Mouse (Mus musculus) intestine, embryonic 14.5 days (tissue): ENCODE measurements around the gene Tmem129. TPM values are rescaled to one million over a fixed set of nuclear protein-coding genes. Genes with fewer than 3 reads are reported as not detected.

Source experiments
- ATAC-seq: fragments of 200-750 bp; cut with Nextera tagmentation; replicated peaks from 2 replicates; pipeline ENCODE4 v1.8.0; 2017; ENCODE audit warnings: low read depth, moderate number of reproducible peaks, moderate TSS enrichment, moderate library complexity; ENCODE audit not compliant: low FRiP score, low TSS enrichment
- DNase-seq: peaks from one replicate; pipeline ENCODE4 v3.0.0-alpha.2; 2018; ENCODE audit warnings: low spot score
- H3K27ac ChIP-seq: fragments of 300-500 bp; sonication (generic); 2 replicates; pipeline ENCODE4 v1.5.1; 2014; ENCODE audit warnings: low read depth, mild to moderate bottlenecking, control low read depth
- H3K27me3 ChIP-seq: fragments of 300-500 bp; sonication (generic); replicated peaks from 2 replicates; pipeline ENCODE4 v1.6.1; 2014; ENCODE audit warnings: low read length, control low read depth; ENCODE audit not compliant: control insufficient read depth, insufficient read depth
- H3K36me3 ChIP-seq: fragments of 300-500 bp; sonication (generic); 2 replicates; pipeline ENCODE4 v1.6.1; 2014; ENCODE audit warnings: low read length, control low read depth; ENCODE audit not compliant: control insufficient read depth, insufficient read depth
- H3K4me1 ChIP-seq: fragments of 300-500 bp; sonication (generic); replicated peaks from 2 replicates; pipeline ENCODE4 v1.6.1; 2014; ENCODE audit warnings: low read length, control low read depth, mixed read lengths; ENCODE audit not compliant: control insufficient read depth, insufficient read depth
- H3K4me2 ChIP-seq: fragments of 300-500 bp; sonication (generic); 2 replicates; pipeline ENCODE4 v1.6.1; 2014; ENCODE audit warnings: low read length
- H3K4me3 ChIP-seq: fragments of 300-500 bp; sonication (generic); 2 replicates; pipeline ENCODE4 v1.5.1; 2014; ENCODE audit warnings: low read depth, low read length, control low read depth, mixed read lengths
- H3K9ac ChIP-seq: fragments of 300-500 bp; sonication (generic); 2 replicates; pipeline ENCODE4 v1.6.1; 2014; ENCODE audit warnings: mild to moderate bottlenecking, low read length
- H3K9me3 ChIP-seq: fragments of 300-500 bp; sonication (generic); 2 replicates; pipeline ENCODE4 v1.6.1; 2016; ENCODE audit warnings: low read length, control low read depth; ENCODE audit not compliant: control insufficient read depth
- WGBS: fragments of 180-500 bp; shearing (Covaris S2); extraction: QIAGEN DNeasy Blood & Tissue Kit; methylation state at CpG from one replicate; pipeline ENCODE4 v1.1.7; 2014; 5-methylcytosine and 5-hydroxymethylcytosine counted together
- polyA plus RNA-seq: library from polyadenylated mRNA; unstranded; fragments of >200 nt; fragmentation: Nextera tagmentation; extraction: Ambion mirVana; gene quantifications from 2 replicates; pipeline ENCODE4 v1.2.1, GENCODE M21; 2014

Gene Tmem129
- polyA plus RNA-seq, 1 experiment from 2014 or later: 39.3 TPM

DNA sequence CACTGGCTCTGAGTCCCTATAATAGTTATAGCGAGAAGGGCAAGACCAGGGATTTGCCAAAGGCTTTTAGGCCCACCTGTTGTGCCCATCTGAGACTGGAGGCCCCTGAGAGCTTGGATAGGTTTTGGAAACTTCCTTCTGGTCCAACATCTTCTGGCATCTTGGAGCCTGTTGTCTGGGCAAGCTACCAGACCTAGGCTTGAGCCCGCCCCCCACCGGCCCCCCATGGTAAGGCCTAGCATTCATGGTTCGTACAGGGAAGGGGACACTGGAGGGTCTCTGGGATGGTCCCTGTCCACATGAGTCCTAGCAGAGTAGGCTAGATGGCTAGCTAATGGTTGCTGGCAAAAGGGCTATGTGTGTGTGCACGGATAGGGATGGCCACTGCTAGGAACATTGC, 40.5 kb upstream of the Tmem129 start:
- DNase-seq (no peak), ATAC-seq (no peak)
- no peaks in the 10 kb centered on the region for H3K36me3 ChIP-seq
- no peak overlapping the region for H3K27ac ChIP-seq
- H3K4me2 ChIP-seq: no peak overlapping the region
- no peak overlapping the region for H3K4me3 ChIP-seq
- H3K27me3 ChIP-seq: no peaks in the 10 kb centered on the region; the same call in 1 of the 2 replicates
- no peaks in the 10 kb centered on the region for H3K9me3 ChIP-seq
- WGBS: 93% methylated on average over 5 of the region's 5 CpGs
- H3K4me1 ChIP-seq: peaks cover 34% of the 10 kb centered on the region
- no peak overlapping the region for H3K9ac ChIP-seq

DNA sequence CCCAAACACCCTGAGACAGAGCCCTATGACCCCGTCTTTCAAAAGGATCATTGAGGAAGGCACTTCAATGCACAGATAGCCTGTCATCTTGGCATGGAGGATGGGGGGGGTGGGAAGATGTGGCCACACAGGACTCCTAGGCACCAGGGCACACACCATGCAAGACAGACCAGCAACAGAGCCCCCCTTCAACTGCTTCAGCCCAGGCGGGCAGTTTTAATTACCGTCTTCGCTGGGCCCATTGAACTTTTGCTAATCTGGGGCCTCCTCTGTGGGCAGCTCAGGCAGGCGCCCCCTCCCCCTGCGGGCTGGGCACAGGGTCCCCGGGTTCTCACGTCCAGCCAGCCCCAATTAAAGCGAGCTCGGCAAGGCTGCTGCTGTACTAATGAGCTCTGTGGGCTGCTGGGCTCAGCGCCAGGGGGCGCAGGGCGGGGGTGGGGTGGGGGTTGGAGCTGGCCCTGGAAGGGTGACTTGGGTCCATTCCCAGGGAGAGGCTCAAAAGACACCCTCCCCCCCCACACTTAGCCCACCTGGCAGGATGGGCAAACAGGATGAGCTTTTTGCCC, 39.8 kb upstream of the Tmem129 start:
- no peak overlapping the region for H3K27ac ChIP-seq
- no peaks in the 10 kb centered on the region for H3K9me3 ChIP-seq
- H3K4me1 ChIP-seq: peaks cover 36% of the 10 kb centered on the region
- no peak for ATAC-seq
- 37% methylated on average over 13 of the region's 13 CpGs for WGBS
- H3K9ac ChIP-seq: no peak overlapping the region
- DNase-seq: no peak
- H3K4me2 ChIP-seq: no peak overlapping the region
- H3K4me3 ChIP-seq: no peak overlapping the region
- H3K36me3 ChIP-seq: no peaks in the 10 kb centered on the region
- no peaks in the 10 kb centered on the region; the same call in 1 of the 2 replicates for H3K27me3 ChIP-seq

DNA sequence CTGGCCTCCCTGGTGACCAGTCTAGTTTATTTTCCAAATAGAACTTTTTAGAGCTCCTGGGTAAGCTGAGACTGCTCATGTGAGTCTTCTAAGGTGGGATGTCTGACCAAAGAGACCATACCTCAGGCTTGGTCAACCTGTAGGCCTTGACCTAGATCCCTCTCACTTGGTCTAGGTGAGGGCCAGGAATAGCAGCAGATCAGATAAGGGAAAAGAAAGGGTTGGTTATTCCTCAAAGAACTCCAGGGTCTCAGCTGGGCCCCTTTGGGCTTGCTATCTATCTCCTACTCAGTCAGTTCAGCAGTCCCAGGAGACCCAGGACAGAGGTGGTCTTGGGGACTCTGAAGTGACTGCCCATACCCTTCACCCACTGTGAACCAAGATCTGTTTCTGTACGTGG, 39.3 kb upstream of the Tmem129 start:
- peaks cover 41% of the 10 kb centered on the region for H3K4me1 ChIP-seq
- no peaks in the 10 kb centered on the region; the same call in 1 of the 2 replicates for H3K27me3 ChIP-seq
- no peak for ATAC-seq
- H3K36me3 ChIP-seq: no peaks in the 10 kb centered on the region
- WGBS: 89% methylated on average over 1 of the region's 1 CpGs
- no peak overlapping the region for H3K4me2 ChIP-seq
- H3K9ac ChIP-seq: no peak overlapping the region
- no peak for DNase-seq
- H3K4me3 ChIP-seq: no peak overlapping the region
- no peak overlapping the region for H3K27ac ChIP-seq
- H3K9me3 ChIP-seq: no peaks in the 10 kb centered on the region

DNA sequence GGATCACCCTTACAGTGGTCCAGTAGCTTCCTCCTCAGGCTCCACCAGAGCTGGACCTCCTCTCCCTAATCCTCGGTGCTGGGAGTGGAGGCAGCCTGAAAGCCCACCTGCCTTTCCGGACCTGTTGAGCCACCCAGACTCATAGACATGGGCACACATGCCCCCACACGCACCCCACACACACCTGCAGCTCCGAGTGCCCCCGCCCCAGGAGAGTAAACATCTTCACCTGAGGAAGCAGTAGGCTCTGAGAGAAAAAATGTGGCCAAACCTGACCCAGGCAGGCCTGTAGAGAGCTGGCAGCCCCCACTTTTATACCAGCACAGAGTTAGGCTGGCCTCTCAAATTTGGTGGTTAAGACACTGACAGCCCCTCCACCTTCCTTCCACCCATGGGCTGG, 38.2 kb upstream of the Tmem129 start:
- Histone ChIP-seq H3K27ac (0 out of 2 replicates have a peak overlapping the region, but pooled peaks have one; percentile 24), H3K4me3 (no peak overlapping the region), H3K9ac (no peak overlapping the region), H3K4me2 (no peak overlapping the region), H3K36me3 (no peaks in the 10 kb centered on the region), H3K9me3 (no peaks in the 10 kb centered on the region), H3K27me3 (no peaks in the 10 kb centered on the region; the same call in 1 of the 2 replicates), H3K4me1 (peaks cover 49% of the 10 kb centered on the region)
- DNase-seq: no peak
- 58% methylated on average over 5 of the region's 5 CpGs for WGBS
- ATAC-seq: no peak

DNA sequence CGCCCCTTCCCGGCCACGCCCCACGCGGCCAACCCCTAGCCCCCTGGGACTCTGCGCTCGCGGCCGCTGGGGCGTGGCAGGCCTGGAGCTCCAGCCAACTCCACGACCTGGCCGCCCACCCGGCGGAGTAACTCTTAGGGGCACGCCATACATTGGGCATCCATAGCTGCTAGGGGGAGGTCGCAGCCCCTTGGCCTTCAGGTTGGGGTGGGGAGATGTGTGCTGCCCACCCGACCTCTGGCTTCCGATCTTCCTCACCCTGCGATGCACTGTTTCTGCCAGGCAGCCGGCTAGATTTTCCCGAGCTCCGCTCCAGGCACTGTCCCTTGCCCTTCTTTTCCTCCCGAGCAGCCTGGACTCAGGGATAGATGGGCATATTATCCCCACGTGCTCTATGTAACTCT, 37.5 kb upstream of the Tmem129 start:
- no peaks in the 10 kb centered on the region for H3K9me3 ChIP-seq
- peak; percentile 73 for DNase-seq
- peak; percentile 33 for ATAC-seq
- H3K27ac ChIP-seq: peak overlapping the region; percentile 24
- 7% methylated on average over 24 of the region's 24 CpGs for WGBS
- H3K4me3 ChIP-seq: peak overlapping the region; percentile 41
- H3K4me2 ChIP-seq: peak overlapping the region; percentile 81
- no peaks in the 10 kb centered on the region; the same call in 1 of the 2 replicates for H3K27me3 ChIP-seq
- peak overlapping the region; percentile 66 for H3K9ac ChIP-seq
- H3K36me3 ChIP-seq: no peaks in the 10 kb centered on the region
- peaks cover 49% of the 10 kb centered on the region for H3K4me1 ChIP-seq

DNA sequence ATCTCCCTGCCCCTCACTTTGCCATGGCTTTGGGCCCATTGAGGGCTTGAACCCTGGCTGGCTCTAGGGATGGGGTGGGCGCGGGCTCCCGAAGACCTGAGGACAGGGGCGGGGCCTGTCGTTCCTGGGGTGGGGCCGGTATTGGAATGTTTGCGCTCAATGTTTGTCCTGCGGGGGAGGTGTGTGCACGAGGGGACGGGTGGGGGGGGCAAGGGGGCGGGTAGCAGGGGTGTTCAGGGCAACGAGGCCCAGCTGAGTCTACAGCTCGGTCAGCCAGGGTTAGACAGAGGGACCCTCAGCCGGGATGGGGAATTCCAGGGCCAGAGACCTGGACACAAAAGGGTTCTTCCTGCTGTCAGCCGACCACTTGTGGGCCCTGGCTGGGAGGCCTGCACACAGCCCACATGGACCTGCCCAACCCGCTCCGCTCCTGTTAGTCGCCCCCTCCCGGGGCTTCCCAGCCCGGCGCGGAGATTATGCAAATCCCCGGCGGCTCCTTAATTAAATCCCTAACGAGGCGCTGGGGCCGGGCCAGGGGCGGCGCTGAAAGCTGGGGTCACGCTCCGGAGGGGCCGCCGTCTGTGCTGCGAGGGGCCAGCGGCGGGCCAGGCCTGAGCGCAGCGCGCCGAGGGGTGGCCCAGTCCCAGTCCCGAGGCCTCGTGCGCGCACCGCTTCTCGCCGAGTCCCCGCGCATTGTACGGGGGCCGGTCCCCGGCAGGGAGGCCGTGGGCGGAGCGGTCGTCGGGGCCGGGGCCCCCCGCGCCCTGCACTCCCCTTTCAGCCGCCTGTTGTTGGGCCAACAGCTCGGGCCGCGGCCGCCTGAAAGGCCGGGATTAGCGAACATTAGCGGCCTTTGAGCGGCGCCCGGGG, 36.9 kb upstream of the Tmem129 start:
- DNase-seq (peak; percentile 83), ATAC-seq (peak; percentile 73)
- H3K27ac ChIP-seq: peak overlapping the region; percentile 24
- peak overlapping the region; percentile 81 for H3K4me2 ChIP-seq
- WGBS: 3% methylated on average over 70 of the region's 71 CpGs
- peaks cover 45% of the 10 kb centered on the region for H3K4me1 ChIP-seq
- no peaks in the 10 kb centered on the region for H3K9me3 ChIP-seq
- peak overlapping the region; percentile 41 for H3K4me3 ChIP-seq
- H3K27me3 ChIP-seq: no peaks in the 10 kb centered on the region; the same call in 1 of the 2 replicates
- H3K9ac ChIP-seq: peak overlapping the region; percentile 66
- H3K36me3 ChIP-seq: no peaks in the 10 kb centered on the region

DNA sequence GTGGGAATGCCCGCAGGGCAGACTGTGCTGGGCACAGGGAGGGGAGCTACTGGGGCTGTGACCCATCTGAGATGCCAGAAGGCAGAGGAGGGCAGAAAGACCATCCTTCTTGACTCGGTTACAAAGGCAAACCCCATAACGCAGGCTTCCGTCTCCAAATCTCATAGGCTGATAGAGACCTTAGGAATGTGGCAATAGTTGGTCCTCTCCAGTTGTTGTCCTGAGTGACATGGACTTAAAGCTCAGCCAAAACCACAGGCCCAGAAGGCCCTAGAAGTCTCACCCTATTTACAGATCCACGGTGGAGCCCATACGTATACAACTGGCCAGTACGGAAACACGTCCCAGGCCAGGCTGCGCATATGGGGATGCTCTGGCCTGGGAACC, 36.2 kb upstream of the Tmem129 start:
- no peaks in the 10 kb centered on the region; the same call in 1 of the 2 replicates for H3K27me3 ChIP-seq
- peak overlapping the region; percentile 81; the same call in 1 of the 2 replicates for H3K4me2 ChIP-seq
- WGBS: 64% methylated on average over 9 of the region's 9 CpGs
- peak overlapping the region; percentile 66; the same call in 1 of the 2 replicates for H3K9ac ChIP-seq
- H3K4me3 ChIP-seq: no peak overlapping the region
- no peak for DNase-seq
- ATAC-seq: no peak
- H3K36me3 ChIP-seq: no peaks in the 10 kb centered on the region
- no peaks in the 10 kb centered on the region for H3K9me3 ChIP-seq
- H3K4me1 ChIP-seq: peaks cover 47% of the 10 kb centered on the region
- H3K27ac ChIP-seq: no peak overlapping the region

DNA sequence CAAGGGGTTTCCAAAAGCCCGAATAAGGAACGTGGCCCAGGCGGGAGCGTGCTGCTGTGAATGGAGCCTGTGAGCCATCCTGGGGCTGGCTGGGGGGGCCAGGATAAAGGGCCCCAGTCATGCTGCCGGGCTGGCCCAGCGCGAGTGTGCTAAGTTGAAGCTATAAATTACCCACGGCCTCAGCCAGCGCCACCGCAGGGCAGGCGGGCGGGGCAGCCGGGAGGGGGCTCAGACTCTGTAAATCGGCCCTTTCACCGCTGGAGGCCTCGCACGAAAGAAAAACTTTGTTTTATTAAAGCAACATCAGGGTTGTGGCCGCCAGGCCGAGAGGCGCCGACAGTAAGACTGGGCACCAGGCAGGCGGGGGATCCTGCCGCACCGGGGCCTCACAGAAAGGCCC, 34.2 kb upstream of the Tmem129 start:
- H3K4me1 ChIP-seq: peaks cover 40% of the 10 kb centered on the region
- H3K4me2 ChIP-seq: peak overlapping the region; percentile 43
- H3K36me3 ChIP-seq: no peaks in the 10 kb centered on the region
- H3K27me3 ChIP-seq: no peaks in the 10 kb centered on the region; the same call in 1 of the 2 replicates
- DNase-seq (peak; percentile 79), ATAC-seq (peak; percentile 17; the same call in 1 of the 2 replicates)
- peak overlapping the region; percentile 83 for H3K27ac ChIP-seq
- H3K4me3 ChIP-seq: 0 out of 2 replicates have a peak overlapping the region, but pooled peaks have one; percentile 1
- no peaks in the 10 kb centered on the region for H3K9me3 ChIP-seq
- H3K9ac ChIP-seq: peak overlapping the region; percentile 43
- WGBS: 4% methylated on average over 24 of the region's 24 CpGs
